Mouse (Mus musculus) embryonic fibroblast, embryonic 13.5 days (primary cell): Measurements from ENCODE around the gene Ddah1.
A peak's percentile ranks its signal among the peaks of the same experiment; 100 is the strongest.

ENCODE experiments used
- CTCF ChIP-seq: IDR thresholded peaks from 2 replicates; pipeline ENCODE4 v1.5.1; 2011; ENCODE audit warnings: mild to moderate bottlenecking, control low read depth, low read length, moderate library complexity, borderline replicate concordance; ENCODE audit not compliant: insufficient read depth
- POLR2A ChIP-seq: IDR thresholded peaks from 2 replicates; pipeline ENCODE4 v1.6.1; 2011; ENCODE audit warnings: low read depth, mild to moderate bottlenecking, control low read depth, low read length, moderate library complexity

- 0 out of 2 replicates have a peak, but pooled peaks have one; percentile 18 for TF ChIP-seq POLR2A
- TF ChIP-seq CTCF: no peak
These were observed 166.3 kb downstream of the Ddah1 start for GRCm38 (mm10) chr3:145924649-145925337.
